Mouse (Mus musculus) NIH3T3 (cell line): ENCODE data around the gene Ube2n.
A peak's percentile ranks its signal among the peaks of the same experiment; 100 is the strongest.

Source experiments
- DNase-seq: peaks from one replicate; pipeline ENCODE4 v3.0.0-alpha.2; 2012; ENCODE audit warnings: low read depth

The Ube2n gene

GRCm38 (mm10) chr10:95514656-95515292 is at the start of gene Ube2n:
Gene Ube2n (plus strand): TSS chr10:95515145.
- DNase-seq = peak; percentile 99

DNA sequence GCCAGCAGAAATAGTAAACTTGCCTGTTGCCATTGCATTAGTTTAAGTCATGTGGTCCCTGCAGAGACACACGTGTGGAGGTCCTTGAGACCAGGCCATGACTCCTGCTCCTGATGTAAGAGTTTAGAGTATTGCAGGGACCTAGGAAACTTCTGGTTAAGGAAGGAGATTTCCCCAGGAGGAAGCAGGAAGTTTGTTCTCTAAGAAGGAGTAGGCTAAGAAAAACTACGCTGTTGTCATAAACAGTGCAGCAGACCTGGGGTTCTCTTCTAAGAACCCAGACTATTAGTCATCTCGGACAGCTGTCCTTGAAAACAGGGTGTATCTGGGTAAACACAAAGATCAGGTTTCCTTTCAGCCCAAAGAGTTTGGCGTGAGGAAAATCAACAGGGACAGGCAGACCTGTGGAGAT is 49.5 kb upstream of the Ube2n start:
- no peak for DNase-seq

DNA sequence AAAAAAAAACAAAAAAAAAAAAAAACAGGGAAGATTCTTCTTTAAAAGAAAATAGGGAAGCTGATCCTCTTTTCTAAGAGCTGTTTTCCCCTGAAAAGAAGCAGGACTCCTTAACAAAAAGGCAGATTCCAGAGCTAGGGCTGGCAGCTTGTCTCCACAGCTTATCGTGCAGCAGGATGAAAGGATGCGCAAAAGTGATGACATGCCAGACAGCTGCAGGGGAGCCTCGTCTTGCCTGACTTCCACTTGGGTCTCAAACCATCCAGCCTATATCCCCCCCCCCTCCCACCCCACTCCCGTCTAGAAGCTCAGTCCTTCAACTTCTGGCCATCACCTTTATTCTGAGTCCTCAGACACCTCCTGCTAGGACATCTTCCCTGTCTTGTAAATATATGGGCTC is 46.1 kb upstream of the Ube2n start:
- no peak for DNase-seq

- peak; percentile 22 for DNase-seq
These were observed 43.8 kb upstream of the Ube2n start for GRCm38 (mm10) chr10:95471186-95471585.

DNA sequence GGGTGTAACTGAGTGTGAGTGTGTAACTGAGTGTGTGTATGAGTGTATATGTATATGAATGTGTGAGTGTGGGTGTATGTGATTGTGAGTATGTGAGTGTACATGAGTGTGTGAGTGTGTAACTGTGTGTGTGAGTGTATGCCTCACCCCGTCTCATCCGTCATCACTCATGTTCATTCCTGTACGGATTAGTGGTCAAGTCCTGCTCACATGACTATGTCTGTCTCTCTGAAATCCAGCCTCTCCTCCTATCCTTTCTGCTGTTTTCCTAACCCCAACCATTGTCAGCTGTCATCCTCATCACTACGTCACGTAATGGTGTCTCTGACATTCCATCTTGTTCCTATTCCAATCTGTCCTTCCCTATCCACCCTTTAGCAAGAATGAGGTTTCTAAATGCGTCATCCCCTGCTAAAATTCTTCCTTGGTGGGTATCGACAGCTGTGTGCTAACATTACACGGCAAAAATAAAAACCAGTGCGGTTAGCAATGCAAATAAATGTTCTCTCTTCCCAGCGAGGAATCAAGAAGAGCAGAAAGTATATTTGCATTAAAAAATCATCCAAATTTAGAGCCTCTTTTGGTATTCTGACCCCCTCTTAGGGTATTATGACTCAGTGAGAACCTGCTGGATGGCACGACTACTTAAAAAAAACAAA is 42.9 kb upstream of the Ube2n start:
- DNase-seq = no peak

DNA sequence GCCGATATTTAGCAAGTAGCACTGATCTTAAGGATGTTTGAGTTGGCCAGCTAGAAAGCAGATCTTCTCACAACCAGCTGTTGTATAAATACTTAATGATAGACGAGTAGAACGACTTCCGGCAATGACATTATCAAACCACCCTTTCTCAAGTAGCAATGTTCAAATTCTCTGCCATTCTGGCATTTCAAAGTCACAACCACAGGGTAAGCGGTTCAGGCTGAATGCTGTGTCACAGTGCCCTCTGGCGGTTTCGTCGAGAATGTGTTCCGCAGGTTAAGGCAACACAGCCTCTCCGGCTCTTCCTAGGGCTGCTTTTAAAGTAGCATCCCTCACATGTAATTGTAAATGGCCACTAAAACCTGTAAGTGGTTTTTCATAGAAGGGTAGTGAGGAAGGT is 39.0 kb upstream of the Ube2n start:
- DNase-seq = peak; percentile 92

- DNase-seq = no peak
These were observed 37.4 kb upstream of the Ube2n start for GRCm38 (mm10) chr10:95477516-95477915.

DNA sequence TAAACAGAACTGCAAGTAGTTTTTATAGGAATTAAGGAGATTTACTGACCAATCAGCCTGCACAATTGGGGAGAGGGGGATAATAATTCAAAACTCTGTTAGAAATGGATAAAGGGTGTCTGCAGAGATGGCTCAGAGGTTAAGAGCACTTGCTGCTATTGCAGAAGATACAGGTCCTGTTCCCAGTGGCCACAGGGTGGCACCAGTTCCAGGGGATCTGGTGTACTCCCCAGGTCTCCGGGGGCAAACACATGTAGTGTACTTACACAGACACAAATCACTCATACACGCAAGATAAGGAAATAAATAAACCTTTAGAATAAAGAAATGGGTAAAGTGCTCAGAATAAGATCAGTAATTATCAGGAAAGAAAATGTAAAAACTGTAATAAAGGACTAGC is 25.3 kb upstream of the Ube2n start:
- peak; percentile 76 for DNase-seq

- DNase-seq = no peak
These were observed 20.7 kb upstream of the Ube2n start for GRCm38 (mm10) chr10:95494268-95494667.

GRCm38 (mm10) chr10:95501033-95501432 is 13.9 kb upstream of the Ube2n start:
- DNase-seq = peak; percentile 35

DNA sequence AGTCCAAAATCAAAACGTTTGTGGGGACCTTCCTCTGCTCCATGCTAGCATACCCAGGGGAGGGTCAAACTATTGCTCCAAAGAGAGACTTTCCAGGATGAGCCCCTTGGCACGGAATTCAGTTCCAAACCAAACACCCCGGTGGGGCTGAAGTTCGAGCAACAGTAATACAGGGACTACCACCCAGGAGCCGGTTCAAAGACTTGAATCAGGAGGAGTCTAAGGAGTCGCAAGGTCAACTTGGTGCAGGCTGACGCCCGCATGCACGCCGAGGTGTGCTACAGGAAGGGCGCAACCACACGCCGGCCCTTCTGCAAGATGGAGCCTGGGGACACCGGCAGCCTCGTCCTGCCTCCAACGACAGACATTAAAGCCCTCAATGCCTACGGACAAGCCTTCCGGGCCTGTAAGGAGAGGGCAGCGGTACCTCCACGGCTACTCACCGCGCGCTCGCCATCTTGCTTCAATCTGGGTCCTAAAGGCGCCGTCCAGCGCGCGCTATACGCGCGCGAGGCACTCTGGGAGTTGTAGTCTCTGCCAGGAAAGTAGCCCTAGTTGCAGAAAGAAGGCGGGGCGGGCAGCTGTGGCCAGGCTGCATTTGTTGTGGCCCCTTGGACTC is 13.4 kb upstream of the Ube2n start, which contains the start of gene Mrpl42:
Gene Mrpl42 (minus strand): TSS at position 478 of the 619 bp plus-strand sequence.
- peak; percentile 94 for DNase-seq

DNA sequence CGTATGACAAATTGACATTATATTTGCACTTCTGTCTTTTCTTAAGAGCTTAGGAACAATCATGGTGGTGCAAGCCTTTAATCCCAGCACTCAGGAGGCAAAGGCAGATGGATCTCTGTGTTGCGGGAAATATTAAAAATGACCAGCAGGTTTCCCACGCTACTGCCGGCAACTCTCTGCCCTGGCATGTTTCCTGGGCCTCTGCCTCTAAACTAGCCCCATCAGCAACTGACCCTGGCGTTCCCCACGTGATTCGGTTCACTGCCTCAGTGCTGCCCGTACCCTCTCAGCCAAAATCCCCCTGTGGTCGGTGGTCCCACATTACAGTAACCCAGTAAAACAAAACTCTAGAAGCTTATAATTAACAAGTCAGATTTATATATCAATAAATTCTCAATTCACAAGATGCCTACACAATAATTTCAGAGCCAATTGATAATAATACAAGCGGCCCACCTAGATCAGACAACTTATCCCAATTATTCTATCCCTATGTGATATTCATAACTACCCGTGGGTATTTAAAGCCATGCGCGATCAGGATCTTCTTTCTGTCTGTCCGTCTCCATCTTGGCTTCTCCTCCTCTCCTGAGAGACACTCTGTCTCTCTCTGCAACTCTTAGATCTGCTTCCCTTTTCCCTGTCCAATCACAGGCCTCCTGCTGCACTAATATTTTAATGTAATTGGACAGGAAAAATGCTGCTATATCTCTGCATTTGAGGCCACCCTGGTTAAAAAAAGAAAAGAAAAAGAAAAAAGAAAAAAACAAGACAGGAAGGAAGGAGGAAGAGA is 11.3 kb upstream of the Ube2n start:
- no peak for DNase-seq

DNA sequence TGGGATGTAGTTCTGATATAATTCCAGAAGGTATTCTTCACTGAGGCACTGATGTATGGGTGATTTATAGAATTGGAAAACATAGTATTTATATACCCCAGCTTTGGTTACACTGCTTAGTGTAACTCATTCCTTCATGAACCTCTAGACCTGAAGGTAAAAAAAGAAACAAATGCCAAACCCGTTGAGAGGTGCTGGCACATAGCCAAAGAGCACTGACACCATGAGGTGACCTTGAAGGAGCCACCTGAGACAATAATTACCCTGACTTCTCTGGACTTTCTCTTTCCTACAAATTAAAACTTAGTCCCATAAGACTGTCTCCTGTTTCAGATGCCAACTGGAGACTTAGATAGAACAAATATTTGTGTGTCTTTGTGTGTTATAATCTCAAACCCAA is 10.6 kb upstream of the Ube2n start:
- DNase-seq = no peak

- peak; percentile 57 for DNase-seq
These were observed 6.8 kb upstream of the Ube2n start for GRCm38 (mm10) chr10:95508126-95508525.

DNA sequence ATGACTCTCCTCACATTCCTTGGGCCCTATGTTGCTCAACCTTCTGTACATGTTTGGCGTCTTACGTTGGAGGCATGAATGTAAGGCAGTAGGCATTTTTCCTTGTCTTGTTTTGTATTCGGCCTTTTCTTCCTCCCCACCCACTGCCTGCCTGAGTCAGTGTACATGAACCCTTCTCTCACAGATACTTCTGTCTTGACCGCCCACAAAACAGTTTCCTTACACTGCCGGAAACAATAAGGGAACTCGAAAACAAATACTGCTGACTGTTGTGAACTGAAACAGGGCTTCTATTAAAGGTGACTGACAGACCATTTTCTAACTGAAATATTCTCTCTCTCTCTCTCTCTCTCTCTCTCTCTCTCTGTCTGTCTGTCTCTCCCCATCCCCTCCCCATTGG is 6.2 kb upstream of the Ube2n start:
- DNase-seq = peak; percentile 72

DNA sequence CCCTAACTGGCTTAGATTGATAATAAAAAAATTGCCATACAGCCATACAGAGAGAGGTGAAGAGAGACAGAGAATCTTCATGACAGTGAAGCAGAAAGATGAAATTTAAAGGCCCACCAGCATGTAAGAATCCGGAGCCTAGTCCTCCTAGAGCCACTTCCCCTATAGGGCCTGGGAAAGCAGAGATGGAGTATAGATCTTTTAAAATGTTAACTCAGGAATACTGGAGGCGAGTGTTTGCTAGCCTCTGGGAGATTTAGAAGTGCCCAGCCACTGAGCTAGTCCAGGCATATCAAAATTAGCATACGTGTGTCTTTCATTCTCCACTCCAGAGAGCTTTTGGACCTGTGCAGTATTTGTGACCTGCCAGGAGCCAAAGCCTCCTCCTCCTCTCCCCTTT is 5.7 kb upstream of the Ube2n start:
- DNase-seq = no peak

GRCm38 (mm10) chr10:95512635-95513034 is 2.3 kb upstream of the Ube2n start:
- DNase-seq = no peak

- peak; percentile 20 for DNase-seq
These were observed 983 bp upstream of the Ube2n start for GRCm38 (mm10) chr10:95513768-95514556.

DNA sequence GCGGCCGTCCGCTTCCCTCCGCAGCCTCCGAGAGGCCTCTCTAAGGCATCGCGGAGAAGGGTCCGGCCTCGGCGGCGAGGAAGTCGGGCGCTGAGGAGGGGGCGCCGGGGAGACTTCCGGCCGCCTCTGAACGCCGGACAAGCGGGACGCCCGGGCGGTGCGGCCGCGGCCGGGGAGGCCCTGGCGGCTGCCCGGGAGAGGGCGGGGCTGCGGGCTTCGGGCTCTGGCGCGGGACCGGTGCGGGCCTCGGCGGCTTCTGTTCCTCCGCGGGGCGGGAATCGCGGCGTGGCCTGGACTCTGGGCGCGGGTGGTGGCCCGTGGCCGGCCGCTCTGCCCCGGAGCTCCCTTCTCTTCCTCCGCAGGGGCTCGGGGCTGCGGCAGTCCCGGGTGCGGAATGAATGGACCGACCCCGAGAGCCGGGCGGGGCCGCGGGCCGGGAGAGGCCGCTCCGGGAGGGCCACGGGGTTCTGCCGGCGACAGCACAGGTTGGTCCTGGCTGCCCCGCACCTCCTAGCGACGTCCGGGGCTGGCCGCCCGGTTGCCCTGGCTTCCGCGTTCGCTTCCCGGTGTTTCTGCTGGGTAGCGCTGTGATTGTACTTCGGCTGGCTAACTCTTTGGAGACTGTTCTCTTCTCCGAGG is 467 bp downstream of the Ube2n start:
- DNase-seq = peak; percentile 59

DNA sequence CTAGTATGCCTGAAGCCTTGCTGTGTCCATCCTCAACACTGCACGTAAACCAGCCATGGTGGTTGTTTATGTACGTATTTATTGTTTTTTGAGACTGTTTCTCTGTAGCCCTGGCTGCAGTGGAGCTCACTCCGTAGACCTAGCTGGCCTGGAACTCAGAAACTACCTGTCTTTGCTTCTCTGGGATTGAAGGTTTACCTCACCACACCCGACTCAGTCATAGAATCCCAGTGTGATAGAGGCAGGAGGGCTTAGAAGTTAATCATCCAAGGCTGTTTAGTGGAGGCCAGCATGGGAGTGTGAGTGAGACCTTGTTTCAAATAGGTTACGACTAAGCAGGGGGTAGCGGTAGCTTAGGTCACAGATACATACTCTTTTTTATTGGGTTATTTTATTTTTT is 2.7 kb downstream of the Ube2n start:
- no peak for DNase-seq

DNA sequence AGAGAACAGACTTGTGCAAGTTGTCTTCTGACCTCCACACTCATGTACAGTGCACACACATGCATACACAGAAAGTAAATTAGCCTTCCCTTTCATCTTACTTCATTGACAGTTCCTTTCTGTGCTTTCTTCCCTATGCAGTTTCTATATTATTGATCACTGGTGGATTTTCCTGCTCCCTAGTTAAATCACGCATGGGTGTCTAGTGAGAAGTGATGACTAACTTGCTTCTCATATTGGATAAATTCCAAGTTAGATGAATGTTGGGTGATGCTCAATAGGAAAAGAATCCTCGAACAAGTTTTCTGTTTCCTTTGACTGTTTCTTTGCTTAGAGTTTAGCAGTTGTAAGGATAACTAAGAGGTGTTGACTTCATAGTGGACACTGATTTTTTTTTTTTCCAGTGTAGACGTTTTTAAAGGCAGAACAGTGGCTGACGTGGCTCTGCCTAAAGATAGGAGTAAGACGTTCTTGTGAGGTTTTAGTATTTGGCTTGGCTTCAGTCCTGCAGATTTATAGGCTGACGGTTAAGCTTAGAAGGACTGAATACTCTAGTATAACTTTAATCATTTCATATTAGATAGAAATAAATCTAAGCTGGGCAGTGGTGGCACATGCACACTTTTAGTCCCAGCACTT is 10.2 kb downstream of the Ube2n start:
- peak; percentile 70 for DNase-seq
